8 mouse cellular contexts compared by ENCODE assay signal in genomic region chr11:6474874-6475731, GRCm38 (mm10). TPM values are rescaled to one million over a fixed set of nuclear protein-coding genes. Genes with fewer than 3 reads are reported as not detected.
A peak's percentile ranks its signal among the peaks of the same experiment; 100 is the strongest.
DNase-seq lines count a peak whose midpoint lies in the region; ATAC-seq lines count a peak whose summit lies in the region.

No protein-coding gene starts in this region.

- H3K9me3 ChIP-seq in hindbrain, embryonic 11.5 days (ENCODE audit: control insufficient read depth, low read length), result no peaks in the 10 kb centered on the region

- peak; percentile 68 for DNase-seq in NIH3T3 (ENCODE audit: low read depth)
- DNase-seq in cerebellum, postnatal 10 days, result peak; percentile 78 to 82
- peak; percentile 43 to 45 for DNase-seq in frontal cortex, postnatal 14 days (ENCODE audit: low spot score in 2 of 2)
- peak; percentile 67 for DNase-seq in hindbrain, embryonic 11.5 days (ENCODE audit: low spot score)
- DNase-seq in layer of hippocampus, postnatal 25 days (ENCODE audit: extremely low spot score in 1 of 2, low spot score in 1 of 2), result peak; percentile 33 to 42
- peak; percentile 43 for DNase-seq in lung, postnatal 36 days
- DNase-seq in retina, embryonic 14.5 days (ENCODE audit: low spot score), result peak; percentile 48
- DNase-seq in thymus, postnatal 25 days, result peak; percentile 71

- peaks cover 7% of the 10 kb centered on the region for H3K4me1 ChIP-seq in hindbrain, embryonic 11.5 days (replicated peaks; ENCODE audit: control insufficient read depth, insufficient read depth, low read length)

- peak overlapping the region; percentile 97 for H3K27ac ChIP-seq in hindbrain, embryonic 11.5 days (ENCODE audit: low read depth, low read length)

- H3K9ac ChIP-seq in hindbrain, embryonic 11.5 days (ENCODE audit: low read depth, low read length), result peak overlapping the region; percentile 90

- H3K4me2 ChIP-seq in hindbrain, embryonic 11.5 days (replicated peaks; ENCODE audit: low read depth, low read length), result peak overlapping the region; percentile 92

- peak; percentile 16; the same call in 1 of the 2 replicates for ATAC-seq in hindbrain, embryonic 11.5 days (ENCODE audit: low FRiP score)

- no peaks in the 10 kb centered on the region for H3K36me3 ChIP-seq in hindbrain, embryonic 11.5 days (ENCODE audit: control insufficient read depth, insufficient read depth, low read length)

- under 1% methylated on average over 107 of the region's 109 CpGs for WGBS in hindbrain, embryonic 11.5 days

- H3K4me3 ChIP-seq in hindbrain, embryonic 11.5 days (ENCODE audit: low read depth, low read length), result peak overlapping the region; percentile 98

- H3K27me3 ChIP-seq in hindbrain, embryonic 11.5 days (ENCODE audit: control insufficient read depth, insufficient read depth, low read length), result no peaks in the 10 kb centered on the region

RNA-seq across cellular contexts. Expression of gene Purb, which starts 0.6 kb away (rescaled TPM):
- polyA plus RNA-seq in hindbrain, embryonic 11.5 days (2014; fragmentation: Nextera tagmentation; extraction: Ambion mirVana), result 12.7 and 17.9 TPM in 2 replicates
- 100 to 1,000 TPM; 253 to 270 TPM for total RNA-seq in layer of hippocampus, postnatal 25 days (2021)

RNA-seq across cellular contexts. Expression of gene H2afv, which starts 30.9 kb away (rescaled TPM):
- polyA plus RNA-seq in hindbrain, embryonic 11.5 days (2014; fragmentation: Nextera tagmentation; extraction: Ambion mirVana), result 784 and 787 TPM in 2 replicates
- total RNA-seq in layer of hippocampus, postnatal 25 days (2021), result 10 to 100 TPM; 40.9 to 42.0 TPM

RNA-seq across cellular contexts. Expression of gene Myo1g, which starts 45.7 kb away (rescaled TPM):
- polyA plus RNA-seq in hindbrain, embryonic 11.5 days (2014; fragmentation: Nextera tagmentation; extraction: Ambion mirVana), result 0.43 and 0.53 TPM in 2 replicates
- total RNA-seq in layer of hippocampus, postnatal 25 days (2021), result under 1 TPM; 0.20 to 0.47 TPM

RNA-seq across cellular contexts. Expression of gene Ppia, which starts 59.9 kb away (rescaled TPM):
- 5,018 and 5,123 TPM in 2 replicates for polyA plus RNA-seq in hindbrain, embryonic 11.5 days (2014; fragmentation: Nextera tagmentation; extraction: Ambion mirVana)
- total RNA-seq in layer of hippocampus, postnatal 25 days (2021), result 1,000 to 10,000 TPM; 1,673 to 1,893 TPM

Comparison
In these comparisons a context has a peak if more than half of its experiments do, and no peak if none do; other contexts are left out.
1. Peak in every context shown above with its lines: DNase-seq, ATAC-seq, H3K4me3 ChIP-seq and H3K27ac ChIP-seq.